Mouse (Mus musculus): Measurements from ENCODE around the gene Mst1.

The Mst1 gene

GRCm38 (mm10) chr9:108056361-108057261 is 23.6 kb upstream of the Mst1 start:
- no peak for DNase-seq (ENCODE audit: low read depth)

GRCm38 (mm10) chr9:108057262-108057562 is 23.0 kb upstream of the Mst1 start:
- DNase-seq (ENCODE audit: low read depth): no peak

- DNase-seq (ENCODE audit: low read depth): no peak
These were observed 21.9 kb upstream of the Mst1 start for GRCm38 (mm10) chr9:108058291-108058690.

GRCm38 (mm10) chr9:108062142-108062541 is 18.1 kb upstream of the Mst1 start:
- no peak for DNase-seq (ENCODE audit: low read depth)

- DNase-seq (ENCODE audit: low read depth): no peak
These were observed 16.9 kb upstream of the Mst1 start for GRCm38 (mm10) chr9:108063361-108063760.

GRCm38 (mm10) chr9:108065491-108066011 is 14.7 kb upstream of the Mst1 start:
- DNase-seq (ENCODE audit: low read depth): peak; percentile 76

- DNase-seq (ENCODE audit: low read depth): no peak
These were observed 13.0 kb upstream of the Mst1 start for GRCm38 (mm10) chr9:108067199-108067598.

- peak; percentile 93 for DNase-seq (ENCODE audit: low read depth)
These were observed 12.3 kb upstream of the Mst1 start for GRCm38 (mm10) chr9:108067900-108068299.

- no peak for DNase-seq (ENCODE audit: low read depth)
These were observed 11.2 kb upstream of the Mst1 start for GRCm38 (mm10) chr9:108069007-108069406.

- DNase-seq (ENCODE audit: low read depth): no peak
These were observed 10.7 kb upstream of the Mst1 start for GRCm38 (mm10) chr9:108069529-108069928.

- DNase-seq (ENCODE audit: low read depth): no peak
These were observed 8.4 kb upstream of the Mst1 start for GRCm38 (mm10) chr9:108071801-108072200.

- no peak for DNase-seq (ENCODE audit: low read depth)
These were observed 7.7 kb upstream of the Mst1 start for GRCm38 (mm10) chr9:108072481-108072924.

- DNase-seq (ENCODE audit: low read depth): no peak
These were observed 6.9 kb upstream of the Mst1 start for GRCm38 (mm10) chr9:108073141-108073930.

- DNase-seq (ENCODE audit: low read depth): peak; percentile 49
These were observed 2.3 kb downstream of the Mst1 start for GRCm38 (mm10) chr9:108082549-108082948.

- peak; percentile 80 for DNase-seq (ENCODE audit: low read depth)
These were observed 2.8 kb downstream of the Mst1 start, which contains the start of gene Rnf123 for GRCm38 (mm10) chr9:108082988-108083431. TSS of gene Rnf123 (minus strand) at chr9:108083346.

- no peak for DNase-seq (ENCODE audit: low read depth)
These were observed 3.3 kb downstream of the Mst1 start for GRCm38 (mm10) chr9:108083561-108083960.

GRCm38 (mm10) chr9:108085261-108085660 is 5.0 kb downstream of the Mst1 start:
- no peak for DNase-seq (ENCODE audit: low read depth)

- no peak for DNase-seq (ENCODE audit: low read depth)
These were observed 10.4 kb downstream of the Mst1 start for GRCm38 (mm10) chr9:108090611-108091120.

GRCm38 (mm10) chr9:108093586-108093985 is 13.3 kb downstream of the Mst1 start:
- DNase-seq (ENCODE audit: low read depth): no peak

- DNase-seq (ENCODE audit: low read depth): peak; percentile 97
These were observed 14.1 kb downstream of the Mst1 start, which contains the start of gene Apeh for GRCm38 (mm10) chr9:108094184-108094941. TSS of gene Apeh (minus strand) at chr9:108094606.

- peak; percentile 61 for DNase-seq (ENCODE audit: low read depth)
These were observed 14.8 kb downstream of the Mst1 start for GRCm38 (mm10) chr9:108094998-108095411.

GRCm38 (mm10) chr9:108095518-108095917 is 15.3 kb downstream of the Mst1 start:
- DNase-seq (ENCODE audit: low read depth): peak; percentile 87

Data from induced T-regulatory cell, adult 2 months (primary cell).